Mouse (Mus musculus): ENCODE measurements around the gene Pkd1l2.

Pkd1l2 gene

DNA sequence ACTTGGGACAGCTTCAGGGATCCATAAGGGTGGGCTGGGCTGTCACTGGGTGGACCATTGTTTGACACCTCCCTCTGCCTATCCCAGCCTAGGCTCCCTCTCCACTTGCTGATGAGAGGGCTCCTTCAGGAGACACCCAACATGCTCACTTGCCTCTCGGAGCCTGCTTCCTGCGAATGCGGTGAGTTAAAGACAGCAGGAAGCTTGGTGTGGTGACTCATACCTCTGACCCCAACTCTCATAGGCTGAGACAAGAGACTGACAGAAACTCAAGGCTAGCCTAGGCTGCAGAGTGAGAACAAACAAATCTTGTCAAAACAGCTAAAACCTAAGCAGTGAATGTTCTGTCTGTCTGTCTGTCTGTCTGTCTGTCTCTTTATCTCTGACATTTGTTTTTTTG, 48.9 kb downstream of the Pkd1l2 start:
- DNase-seq (ENCODE audit: low read depth), result peak; percentile 20

DNA sequence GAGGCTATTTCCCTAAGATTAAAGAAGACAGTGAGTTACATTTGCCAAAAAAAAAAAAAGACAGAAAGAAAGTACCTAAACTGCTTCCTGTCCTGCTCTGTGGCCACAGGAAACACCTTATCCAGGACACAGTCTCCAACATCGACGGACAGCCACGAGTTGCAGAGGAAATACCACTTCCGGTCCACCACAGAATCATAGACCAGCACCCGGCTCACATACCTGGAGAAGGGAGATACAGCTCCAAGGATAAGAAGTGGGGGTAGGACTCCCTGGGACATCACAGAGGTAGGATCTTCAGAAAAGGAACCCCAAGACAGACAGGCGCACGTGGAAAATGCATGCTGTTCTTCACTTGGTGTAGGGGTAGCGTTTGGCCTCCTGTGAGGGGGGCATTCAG, 49.6 kb downstream of the Pkd1l2 start:
- DNase-seq (ENCODE audit: low read depth), result no peak

DNA sequence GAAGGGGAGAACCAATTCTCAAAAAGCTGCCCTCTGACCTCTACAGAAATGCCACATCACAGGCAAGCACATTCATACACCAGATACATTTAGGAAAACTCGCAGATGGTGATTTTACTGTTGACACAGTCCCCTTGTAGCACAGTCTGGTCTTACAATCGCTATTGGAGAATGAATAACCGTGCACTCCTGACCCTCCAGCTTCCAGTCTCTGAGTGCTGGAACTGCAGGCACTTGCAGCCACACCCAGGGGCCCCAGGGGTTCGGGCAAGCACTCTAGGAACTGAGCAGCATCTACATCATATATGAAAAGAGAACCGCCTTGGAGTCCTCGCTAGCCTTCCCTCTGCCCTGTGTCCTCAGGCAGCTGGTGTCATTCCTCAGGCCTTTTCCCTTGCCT, 50.8 kb downstream of the Pkd1l2 start:
- DNase-seq (ENCODE audit: low read depth), result no peak

DNA sequence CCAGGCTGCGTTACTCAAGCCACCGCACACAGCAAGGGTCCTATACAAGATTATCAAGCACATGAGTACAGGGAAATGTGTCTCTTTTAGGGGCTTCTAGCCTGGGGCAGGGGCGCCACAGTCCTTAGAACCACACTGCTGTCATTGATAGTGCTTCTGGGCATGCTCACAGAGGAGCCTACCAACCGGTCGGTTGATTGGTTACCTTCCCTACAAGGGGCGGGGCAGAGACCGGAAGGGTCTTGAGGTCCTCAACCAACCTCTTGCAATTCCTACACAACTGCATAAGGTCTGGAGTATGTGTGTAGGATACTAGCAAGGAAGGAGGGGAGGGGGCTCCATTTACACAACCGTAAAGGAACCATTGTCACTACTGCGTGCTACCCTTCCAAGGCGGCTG, 53.6 kb downstream of the Pkd1l2 start:
- DNase-seq (ENCODE audit: low read depth), result no peak

- no peak for DNase-seq (ENCODE audit: low read depth)
Measured at GRCm38 (mm10) chr8:117027601-117028000, 54.6 kb downstream of the Pkd1l2 start.

DNA sequence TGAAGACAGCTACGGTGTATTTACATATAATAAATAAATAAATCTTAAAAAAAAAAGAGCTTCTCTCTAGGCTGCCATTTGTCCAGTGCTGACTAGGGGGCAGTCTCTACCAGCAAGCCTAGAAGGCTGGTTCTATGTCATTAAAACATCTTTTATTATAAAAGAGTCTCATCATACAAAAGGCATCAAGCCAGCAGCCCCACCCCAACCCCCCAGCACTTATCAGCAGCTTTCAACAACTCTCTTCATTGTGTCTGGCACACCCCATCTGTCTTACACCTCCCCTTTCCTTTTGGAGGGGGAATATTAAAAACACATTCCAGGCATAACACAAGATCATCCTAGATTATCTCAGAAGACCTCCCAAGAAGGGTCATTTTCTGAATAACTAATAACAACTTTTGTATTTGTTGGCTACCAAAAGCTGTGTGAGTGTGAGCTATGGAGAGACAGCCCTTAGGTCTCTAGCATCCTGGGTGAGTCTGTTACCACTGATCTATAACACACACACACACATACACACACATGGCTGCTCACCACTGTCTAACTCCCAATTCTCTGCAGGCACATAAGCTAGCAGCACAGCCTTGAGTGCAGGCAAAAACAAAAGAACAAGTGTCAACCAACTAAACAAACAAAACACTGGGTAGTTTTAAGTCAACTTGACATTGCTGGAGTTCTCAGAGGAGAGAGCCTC, 59.8 kb downstream of the Pkd1l2 start:
- no peak for DNase-seq (ENCODE audit: low read depth)

DNA sequence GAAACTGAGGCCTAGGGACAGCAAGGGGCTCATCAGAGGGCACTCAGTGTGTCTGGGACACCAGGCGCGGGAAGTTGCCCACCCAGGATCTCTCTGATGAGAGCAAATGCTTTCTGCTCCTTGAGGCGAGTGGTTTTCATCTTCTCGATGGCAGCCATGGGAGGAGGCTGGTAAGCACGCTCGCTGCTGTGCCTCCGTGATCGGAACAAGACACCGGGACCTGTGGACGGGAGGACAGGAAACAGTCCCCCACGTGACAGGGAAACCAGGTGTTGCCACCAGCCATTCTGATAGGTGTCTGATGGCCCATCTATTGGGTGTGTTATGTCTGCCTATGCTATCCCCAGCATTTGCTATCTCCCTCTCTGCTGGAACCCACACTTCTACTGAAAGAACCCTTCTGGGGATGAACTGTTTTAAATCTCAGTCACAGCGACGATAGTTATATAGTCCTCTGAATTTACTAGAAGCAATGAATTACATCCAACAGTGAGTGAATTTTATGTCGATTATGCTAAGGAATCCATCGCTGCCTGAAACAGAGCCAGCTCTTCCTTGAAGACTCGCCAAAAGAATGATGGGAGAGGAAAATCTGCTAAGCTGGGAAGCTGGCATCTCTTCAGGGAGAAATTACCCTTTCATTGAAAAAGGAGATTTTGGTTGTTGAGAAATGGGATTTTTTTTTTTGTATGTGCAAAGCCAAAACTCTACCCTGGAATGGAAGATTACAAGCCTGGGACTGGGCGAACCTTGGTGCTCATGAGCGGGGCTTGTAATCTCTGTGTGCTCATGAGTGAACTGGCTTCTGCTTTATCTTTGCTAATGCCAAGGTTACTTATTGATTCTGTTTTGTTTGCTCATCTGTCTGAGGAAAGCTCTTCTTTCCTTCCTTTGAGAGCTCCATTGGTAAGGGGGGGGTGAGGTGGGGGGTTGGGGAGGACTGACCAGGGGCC, 62.6 kb downstream of the Pkd1l2 start:
- DNase-seq (ENCODE audit: low read depth), result no peak

DNA sequence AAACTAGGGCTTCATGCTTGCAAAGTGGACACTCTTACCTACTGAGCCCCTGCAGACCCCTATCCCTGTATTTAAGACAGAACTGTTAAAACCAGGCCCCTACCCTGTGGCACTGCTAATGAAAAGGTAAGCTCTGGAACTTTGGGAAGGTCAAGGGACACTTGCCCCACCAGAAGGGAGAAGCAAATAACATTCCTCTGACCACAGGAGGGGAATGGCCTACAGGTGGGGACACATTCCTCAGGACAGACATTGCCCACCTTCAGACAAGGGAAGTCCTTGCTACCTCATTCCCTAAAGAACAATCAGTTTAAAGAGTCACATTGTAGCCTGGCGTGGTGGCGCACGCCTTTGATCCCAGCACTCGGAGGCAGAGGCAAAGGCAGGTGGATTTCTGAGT, 64.4 kb downstream of the Pkd1l2 start:
- no peak for DNase-seq (ENCODE audit: low read depth)

- DNase-seq (ENCODE audit: low read depth), result no peak
Measured at GRCm38 (mm10) chr8:117017006-117017405, 65.2 kb downstream of the Pkd1l2 start.

GRCm38 (mm10) chr8:117015670-117016069, 66.6 kb downstream of the Pkd1l2 start:
- no peak for DNase-seq (ENCODE audit: low read depth)

- no peak for DNase-seq (ENCODE audit: low read depth)
Measured at GRCm38 (mm10) chr8:117011366-117011765, 70.9 kb downstream of the Pkd1l2 start.

DNA sequence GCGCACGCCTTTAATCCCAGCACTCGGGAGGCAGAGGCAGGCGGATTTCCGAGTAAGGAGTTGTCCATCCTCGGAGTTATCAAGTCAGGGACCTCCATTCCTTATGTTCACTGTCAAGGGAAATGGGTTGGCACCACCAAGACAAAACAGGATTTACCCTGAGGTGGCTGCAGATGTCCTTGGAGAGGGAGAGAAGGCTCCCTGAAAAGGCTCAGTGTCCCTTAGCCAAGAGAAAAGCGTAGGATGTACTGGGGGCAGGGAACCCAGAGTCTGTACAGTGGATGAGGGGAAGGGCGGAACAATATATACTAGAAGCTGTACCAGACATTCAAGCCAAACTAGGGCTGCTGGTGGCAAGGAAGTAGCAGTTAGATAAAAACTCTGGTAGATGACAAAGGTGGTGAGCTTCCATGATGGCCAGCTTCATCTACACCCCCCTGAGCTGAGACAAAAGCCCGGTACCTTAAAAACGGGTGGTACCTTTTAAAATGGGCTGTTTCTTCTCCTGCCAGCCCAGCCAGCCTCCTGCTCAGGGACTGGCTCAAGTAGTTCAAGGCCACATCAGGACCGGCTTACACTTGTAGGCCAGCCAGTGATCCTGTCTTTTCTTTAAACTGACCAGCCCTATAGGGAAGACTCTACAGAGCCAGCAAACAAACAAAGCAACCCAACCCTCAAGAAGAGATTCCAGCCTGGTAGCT, 88.1 kb downstream of the Pkd1l2 start:
- peak; percentile 14 for DNase-seq (ENCODE audit: low read depth)

DNA sequence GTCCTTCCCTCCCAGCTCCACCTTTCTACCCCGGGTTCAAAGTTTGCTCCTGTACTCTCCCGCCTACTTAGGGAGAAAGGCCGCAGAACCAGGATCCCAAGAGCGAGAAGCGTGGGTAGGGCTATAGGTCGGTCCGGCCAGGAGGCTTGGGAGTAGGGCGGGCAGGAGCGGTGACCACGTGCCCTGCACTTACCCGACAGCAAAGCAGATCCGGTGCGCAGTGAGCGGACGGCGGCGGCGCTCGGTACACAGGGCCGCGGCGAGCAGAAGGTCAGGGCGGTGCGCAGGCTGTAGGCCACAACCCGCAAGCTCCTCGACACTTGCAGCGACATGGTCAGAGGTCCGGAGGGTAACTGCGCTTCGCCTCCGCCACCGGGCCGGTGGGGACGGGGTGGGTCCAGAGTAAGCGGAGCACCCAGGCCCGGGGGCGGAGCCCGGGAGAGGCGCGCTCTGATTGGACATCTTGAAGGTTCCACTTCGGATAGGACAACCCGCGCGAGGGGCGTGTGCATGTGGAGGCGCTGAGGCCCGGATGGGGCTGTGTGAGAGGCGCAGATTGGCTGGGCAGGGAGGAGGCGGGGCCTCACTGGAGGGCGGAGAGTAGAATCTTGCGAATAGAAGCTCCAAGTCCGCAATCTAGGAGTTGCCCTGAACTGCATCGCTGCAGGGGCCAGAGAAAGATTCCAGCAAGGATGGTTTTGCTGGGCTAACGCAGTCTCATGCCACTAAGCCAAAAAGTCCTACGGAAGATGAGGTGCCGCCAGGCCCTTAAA, 89.0 kb downstream of the Pkd1l2 start, which contains the start of gene Gcsh:
Gene Gcsh (minus strand): TSS at position 443 of the 773 bp plus-strand sequence.
- peak; percentile 97 for DNase-seq (ENCODE audit: low read depth)

GRCm38 (mm10) chr8:116992176-116992971, 89.9 kb downstream of the Pkd1l2 start:
- peak; percentile 63 for DNase-seq (ENCODE audit: low read depth)

GRCm38 (mm10) chr8:116991241-116991640, 91.0 kb downstream of the Pkd1l2 start:
- DNase-seq (ENCODE audit: low read depth), result no peak

- peak; percentile 23 for DNase-seq (ENCODE audit: low read depth)
Measured at GRCm38 (mm10) chr8:116989842-116990241, 92.4 kb downstream of the Pkd1l2 start.

DNA sequence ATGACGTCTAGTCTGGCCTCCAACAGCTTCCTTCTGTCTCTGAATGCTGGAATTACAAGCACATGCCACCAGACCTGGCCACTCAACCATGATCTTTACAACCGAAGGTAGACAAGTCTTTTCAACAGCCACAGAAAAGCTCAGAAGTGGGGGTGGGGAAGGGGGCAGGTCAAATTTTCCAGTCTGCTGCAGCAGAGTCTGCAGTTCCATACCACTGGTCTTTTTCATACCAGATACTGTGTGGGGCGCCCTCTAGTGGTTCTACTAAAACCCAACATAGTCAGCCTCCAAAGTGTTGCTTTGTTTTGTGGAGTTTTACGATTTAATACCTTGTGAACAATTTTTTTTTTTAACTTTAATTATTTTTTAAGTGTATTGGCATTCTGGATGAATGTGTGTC, 102.1 kb downstream of the Pkd1l2 start:
- peak; percentile 86 for DNase-seq (ENCODE audit: low read depth)

- peak; percentile 99 for DNase-seq (ENCODE audit: low read depth)
Measured at GRCm38 (mm10) chr8:116978631-116979256, 103.5 kb downstream of the Pkd1l2 start, which contains the start of gene 1700030J22Rik. Gene 1700030J22Rik, minus strand, starts transcription at chr8:116978959.

DNA sequence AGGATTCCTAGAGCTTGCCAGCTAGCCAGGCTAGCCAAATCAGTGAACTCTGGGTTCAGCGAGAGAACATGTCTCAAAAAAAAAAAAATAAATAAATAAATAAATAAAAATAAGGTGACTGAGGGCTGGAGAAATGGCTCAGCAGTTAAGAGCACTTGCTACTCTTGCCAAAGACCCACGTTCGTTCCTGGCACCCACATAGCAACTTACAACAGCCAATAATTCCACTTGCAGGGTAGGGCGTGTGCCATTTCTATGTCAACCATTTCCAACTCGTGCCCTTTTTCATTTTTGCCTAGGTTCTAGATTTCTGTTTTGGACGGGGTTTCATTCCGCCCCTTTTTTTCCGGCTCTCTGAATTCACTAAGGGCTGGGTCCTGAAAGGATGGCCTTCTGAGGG, 104.2 kb downstream of the Pkd1l2 start:
- DNase-seq (ENCODE audit: low read depth), result no peak

DNA sequence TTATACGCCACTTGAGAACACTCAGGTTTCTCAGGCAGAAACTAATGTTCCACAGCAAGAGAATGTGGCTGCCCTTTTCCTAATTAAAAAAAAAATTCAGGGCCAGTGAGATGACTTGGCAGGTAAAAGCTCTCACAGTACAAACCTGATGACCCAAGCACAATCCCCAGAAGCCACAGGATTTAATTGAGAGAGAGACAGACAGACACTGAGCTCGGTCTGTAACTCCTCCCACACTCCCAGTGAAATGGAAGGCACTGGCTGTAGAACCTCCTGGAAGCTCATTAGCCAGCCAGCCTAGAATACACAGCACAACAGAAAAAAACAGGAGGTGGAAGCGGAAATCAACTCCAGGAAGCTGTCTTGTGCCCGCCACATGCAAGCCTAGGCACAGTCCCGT, 106.6 kb downstream of the Pkd1l2 start:
- no peak for DNase-seq (ENCODE audit: low read depth)

Data from naive thymus-derived CD4-positive, alpha-beta T cell, adult 2 months (primary cell).